Mouse (Mus musculus) megakaryocyte, embryonic 14.5 days (primary cell): ENCODE results near the gene Zbtb20.

Source experiments
- FLI1 ChIP-seq: IDR thresholded peaks from 2 replicates; pipeline ENCODE4 v1.6.1; 2012; ENCODE audit warnings: low read length, inconsistent platforms, mixed read lengths
- GATA1 ChIP-seq: IDR thresholded peaks from 3 replicates; pipeline ENCODE4 v1.6.1; 2012; ENCODE audit warnings: mixed read lengths, low read length, inconsistent platforms, borderline replicate concordance

GRCm38 (mm10) chr16:43096040-43096439 is 220.4 kb downstream of the Zbtb20 start:
- TF ChIP-seq GATA1 = no peak
- no peak for TF ChIP-seq FLI1
